Mouse (Mus musculus) layer of hippocampus, adult 11-12 months (tissue): ENCODE data around the gene Ift52.
"Not testable (repeated sequence)": the region's sequence is repeated elsewhere in the genome, so short reads cannot be mapped to it uniquely, and the experiment has no call there.

Experiments used
- DNase-seq: peaks from one replicate; pipeline ENCODE4 v3.0.0; 2022; ENCODE audit warnings: low spot score

The Ift52 gene

DNA sequence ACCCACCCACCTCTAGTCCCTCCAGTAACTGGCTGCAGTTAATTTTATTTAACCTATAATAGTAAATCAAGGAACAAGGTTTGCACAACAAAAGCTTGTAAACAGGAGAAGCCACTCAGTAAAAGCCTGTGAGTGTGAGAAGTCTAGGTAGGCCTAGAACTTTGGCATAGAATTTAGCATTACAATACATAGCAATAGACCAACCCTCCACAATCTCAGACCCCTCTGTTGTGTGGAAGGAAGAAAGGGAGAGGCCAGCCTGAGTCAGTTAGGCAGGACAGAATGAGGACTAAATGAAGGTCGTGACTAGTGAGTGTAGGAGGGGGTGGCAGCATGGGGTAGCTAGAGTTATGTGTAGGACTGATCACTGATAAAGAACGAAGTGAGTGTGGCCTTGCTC, 14.6 kb downstream of the Ift52 start:
- DNase-seq = no peak

DNA sequence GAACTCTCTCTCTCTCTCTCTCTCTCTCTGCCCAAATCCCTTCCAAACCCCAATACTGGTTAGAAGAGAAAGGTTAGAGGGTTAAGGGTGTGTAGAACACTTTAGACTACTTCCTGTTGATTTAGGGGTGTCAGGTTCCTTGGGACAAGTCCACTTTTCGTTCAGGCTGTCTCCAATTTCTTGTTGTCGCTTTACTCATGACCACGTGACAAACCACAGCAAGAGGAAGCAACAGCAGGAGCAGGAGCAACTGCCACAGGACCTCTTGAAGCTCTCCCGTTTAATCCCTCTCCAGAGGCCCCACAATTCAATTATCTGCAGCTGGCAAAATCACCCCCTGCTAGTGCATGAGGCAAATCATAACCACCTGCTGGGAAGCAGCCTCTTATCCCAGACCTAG, 15.5 kb downstream of the Ift52 start:
- no peak for DNase-seq

DNA sequence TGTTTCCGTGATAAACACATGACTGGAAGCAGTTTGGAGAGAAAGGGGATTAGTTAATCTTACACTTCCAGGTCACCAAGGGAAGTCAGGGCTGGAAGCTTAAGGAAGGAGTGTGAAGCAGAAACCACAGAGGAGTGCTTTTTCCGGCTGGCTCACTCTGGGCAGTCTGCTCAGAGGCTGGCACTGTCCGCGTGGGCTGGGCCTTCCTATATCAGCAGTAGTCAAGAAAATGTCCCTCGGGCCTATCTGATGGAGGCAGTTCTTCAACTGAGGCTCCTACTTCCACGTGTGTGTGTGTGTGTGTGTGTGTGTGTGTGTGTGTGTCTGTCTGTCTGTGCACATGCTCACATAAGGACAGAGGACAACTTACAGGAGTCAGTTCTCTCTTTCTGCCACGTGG, 22.8 kb downstream of the Ift52 start:
- no peak for DNase-seq

DNA sequence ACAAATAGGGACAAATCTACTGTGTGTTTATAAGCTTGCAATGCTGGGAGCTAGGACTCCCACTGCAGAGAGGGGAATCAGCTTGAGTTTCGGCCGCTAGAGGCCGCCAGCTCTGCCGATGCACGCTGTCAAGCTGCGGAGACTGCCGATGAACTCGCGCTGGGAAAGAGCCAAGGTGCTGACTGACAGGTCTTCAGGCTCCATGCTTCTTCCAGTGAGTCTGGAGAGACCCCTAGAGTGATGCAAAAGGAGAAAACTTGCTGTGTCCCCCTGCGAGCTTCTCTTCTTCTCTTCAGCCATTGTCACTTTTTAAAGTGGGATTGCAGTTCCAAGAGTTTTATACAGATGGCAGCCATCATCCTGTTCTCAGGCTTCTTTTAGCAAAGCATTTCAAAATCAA, 31.0 kb downstream of the Ift52 start:
- DNase-seq = peak; percentile 67

DNA sequence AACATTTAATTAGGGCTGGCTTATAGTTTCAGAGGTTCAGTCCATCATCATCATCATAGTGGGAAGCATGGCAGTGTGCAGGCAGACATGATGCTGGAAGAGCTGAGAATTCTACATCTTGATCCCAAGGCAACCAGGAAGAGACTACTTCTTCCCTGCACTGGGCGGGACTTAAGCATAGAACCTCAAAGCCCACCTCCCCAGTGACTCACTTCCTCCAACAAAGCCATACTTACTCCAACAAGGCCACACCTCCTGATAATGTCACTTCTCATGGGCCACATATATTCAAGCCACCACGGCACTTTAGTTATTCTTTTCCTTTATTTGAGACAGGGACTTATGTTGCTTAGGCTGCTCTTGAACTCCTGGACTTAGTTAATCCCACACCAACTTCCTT, 32.0 kb downstream of the Ift52 start:
- no peak for DNase-seq

DNA sequence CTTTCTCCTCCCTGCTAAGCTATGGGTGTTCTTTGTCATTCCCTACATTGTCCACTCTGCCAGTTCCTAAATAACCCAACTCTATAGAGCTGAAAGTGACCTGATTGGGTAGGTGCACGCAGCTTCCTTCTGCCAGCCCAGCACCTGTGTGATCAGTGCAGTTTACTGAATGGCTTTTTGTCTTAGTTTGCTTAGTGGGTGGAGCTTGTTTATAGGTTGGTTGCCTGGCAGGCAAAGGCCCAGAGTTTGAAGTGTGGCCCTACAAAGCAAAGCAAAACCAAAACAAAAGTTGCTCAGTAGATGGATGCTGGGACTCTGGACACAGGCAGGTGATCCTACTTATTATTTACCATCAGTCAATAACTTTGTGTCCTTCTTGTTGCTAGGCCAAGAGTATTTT, 34.5 kb downstream of the Ift52 start:
- DNase-seq = no peak

DNA sequence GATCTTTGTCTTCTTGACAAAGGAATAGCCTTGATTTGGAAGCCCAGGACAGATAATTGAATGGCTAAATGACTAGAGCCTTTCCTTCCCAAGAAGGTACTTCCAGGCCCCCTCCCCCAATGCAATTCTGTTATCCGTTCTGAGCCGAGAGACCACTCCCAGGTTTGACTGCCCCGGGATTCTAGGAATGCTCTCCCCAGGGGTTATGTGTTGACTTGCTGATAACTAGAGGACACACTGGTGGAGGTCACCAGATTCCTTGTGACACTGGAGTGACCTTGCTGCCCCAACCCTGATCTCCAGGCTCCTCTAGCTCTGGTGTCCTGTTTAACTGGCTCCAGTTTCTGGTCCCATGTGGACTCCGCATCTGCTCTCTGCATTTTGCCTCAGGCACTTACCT, 34.9 kb downstream of the Ift52 start:
- no peak for DNase-seq

DNA sequence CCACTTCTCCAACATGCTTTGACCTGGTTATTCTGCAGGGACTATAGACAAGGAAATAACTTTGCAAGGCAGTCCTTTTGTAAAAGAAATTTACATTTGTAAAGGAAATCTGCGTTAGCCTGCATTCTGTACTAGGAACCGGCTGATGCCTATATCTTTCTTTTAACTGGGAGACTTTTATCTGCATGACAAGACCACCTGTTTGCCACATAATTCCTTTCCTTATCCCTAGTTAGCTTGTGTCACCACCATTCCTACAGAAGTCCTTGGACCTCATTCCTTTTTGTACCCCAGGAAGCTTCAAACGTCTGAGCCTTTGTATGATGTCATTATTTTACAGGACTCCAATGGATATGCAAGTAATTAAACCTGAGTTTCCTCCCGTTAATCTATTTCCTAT, 35.7 kb downstream of the Ift52 start:
- DNase-seq = no peak

DNA sequence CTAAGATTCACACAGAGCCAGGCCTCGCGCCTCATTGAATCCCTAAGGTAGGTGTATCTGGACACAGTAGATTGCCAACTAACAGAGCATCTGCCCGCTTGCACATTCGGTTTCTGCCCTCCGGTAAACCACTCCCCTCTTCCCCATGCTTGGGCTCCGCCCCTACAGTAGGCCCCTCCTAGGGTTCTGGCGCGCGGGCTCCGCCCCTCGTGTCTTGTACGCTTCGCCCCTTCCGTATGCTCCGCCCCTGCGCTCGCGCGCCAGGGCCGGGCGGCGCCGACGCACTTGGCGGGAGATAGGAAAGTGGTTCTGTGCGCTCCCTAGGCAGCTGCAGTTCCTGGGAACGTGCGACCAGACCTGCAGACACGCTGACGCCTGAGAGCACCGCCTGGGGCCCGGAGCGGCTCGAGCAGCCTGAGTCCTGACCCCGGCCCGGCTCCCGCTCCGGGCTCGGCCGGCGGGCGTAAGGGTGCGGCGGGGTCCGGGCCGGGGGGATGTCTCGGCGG, 37.2 kb downstream of the Ift52 start, which contains the start of gene Mybl2:
Mybl2 (plus strand) TSS at position 353 of the 506 bp plus-strand sequence.
- peak; percentile 84 for DNase-seq

DNA sequence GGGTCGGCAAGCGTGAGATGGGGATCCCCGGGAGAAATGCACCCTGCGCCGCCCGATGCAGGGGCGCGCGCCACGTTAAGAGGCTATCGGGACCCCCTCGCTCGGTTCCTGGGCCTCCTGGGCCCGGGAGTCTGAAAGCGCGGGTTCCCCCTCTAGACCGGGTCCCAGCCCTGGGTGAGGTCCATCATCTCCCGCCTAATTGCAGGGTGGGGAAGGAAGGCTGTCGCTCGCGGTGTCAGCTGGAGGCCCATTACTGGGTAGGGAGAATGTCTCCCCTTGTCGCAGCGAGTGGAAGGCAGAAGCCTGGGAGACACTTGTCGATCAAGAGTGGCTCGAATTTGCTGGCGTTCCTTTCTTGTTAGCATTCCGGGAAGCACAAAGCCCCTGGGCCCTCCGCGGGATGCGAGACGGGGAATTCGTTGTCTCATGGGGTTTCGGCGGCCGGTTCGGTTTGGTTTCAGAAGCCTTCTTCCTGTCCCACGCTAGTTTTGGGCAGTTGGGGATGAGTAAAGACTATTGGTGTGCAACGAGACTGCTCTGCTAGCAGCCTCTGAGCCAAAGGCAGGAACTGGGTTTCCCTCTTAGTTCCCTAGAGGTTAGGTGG, 37.8 kb downstream of the Ift52 start:
- DNase-seq = no peak

DNA sequence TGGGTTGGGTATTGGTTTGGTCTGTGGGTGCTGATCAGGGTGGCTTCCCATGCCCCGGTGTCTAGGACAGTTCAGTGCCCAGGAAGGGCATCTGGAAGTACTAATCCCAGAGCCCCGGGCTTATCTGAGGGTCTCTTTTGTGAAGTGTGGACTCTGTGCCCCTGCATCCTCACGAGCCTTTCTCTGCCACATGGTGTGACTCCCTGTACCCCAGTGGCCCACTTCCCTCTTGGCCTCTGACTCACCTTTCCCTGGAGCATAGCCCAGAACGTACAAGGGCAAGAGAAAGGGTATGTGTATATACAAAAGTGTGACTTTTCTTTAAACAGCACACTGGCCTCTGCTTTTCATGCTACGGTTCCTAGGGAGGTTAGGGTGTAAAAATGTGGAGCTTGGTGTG, 38.6 kb downstream of the Ift52 start:
- no peak for DNase-seq

DNA sequence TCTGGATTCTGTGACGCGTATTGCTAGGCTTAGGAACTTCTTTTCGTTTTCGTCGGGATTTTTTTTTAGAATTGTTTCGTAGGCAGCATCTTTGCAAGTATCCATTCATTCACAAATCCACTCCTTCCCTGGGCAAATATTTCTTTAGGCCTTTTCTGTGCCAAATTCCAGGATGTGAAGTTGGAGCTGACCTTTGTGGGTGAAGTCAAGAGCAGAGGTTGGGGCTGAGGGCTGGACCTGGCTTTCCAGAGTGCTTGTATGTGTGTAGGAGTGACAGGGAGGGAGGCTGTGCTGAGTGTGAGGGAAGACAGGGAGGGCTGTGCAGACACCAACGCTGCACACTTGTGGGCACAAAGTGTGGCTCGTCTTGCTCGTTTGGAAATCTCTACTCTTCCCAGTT, 39.4 kb downstream of the Ift52 start:
- no peak for DNase-seq

DNA sequence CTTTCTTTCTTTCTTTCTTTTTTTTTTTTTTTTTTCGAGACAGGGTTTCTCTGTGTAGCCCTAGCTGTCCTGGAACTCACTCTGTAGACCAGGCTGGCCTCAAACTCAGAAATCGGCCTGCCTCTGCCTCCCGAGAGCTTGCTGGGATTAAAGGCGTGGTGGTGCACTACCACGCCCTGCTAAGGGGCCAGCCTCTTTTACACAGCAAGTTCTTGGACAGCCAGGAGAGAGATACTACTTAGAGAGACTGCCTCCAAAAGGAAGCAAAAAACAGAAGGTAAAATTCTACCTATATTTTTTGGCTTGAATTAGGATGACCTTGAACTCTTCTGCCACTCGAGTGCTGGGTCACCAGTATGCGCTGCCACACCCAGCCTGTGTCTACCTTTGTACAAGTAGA, 41.8 kb downstream of the Ift52 start:
- not testable (repeated sequence) for DNase-seq

DNA sequence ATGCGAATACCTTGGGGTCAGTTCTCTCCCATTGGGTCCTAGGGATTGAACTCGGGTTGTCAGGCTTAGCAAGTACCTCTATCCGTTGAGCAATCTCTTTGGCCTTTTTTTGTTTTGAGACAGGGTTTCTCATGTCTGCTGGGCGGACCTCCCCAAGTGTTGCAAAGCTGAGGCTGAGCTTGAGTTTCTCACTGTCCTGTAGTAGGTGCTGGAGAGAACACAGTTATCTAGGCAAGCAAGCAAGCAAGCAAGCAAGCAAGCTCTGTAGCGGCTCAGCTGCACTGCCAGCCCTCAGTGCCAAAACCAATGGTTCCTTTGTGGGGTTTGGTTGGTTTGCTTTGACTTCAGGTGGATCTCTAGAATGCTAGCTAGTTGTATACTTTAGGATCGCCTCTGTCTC, 43.5 kb downstream of the Ift52 start:
- no peak for DNase-seq

DNA sequence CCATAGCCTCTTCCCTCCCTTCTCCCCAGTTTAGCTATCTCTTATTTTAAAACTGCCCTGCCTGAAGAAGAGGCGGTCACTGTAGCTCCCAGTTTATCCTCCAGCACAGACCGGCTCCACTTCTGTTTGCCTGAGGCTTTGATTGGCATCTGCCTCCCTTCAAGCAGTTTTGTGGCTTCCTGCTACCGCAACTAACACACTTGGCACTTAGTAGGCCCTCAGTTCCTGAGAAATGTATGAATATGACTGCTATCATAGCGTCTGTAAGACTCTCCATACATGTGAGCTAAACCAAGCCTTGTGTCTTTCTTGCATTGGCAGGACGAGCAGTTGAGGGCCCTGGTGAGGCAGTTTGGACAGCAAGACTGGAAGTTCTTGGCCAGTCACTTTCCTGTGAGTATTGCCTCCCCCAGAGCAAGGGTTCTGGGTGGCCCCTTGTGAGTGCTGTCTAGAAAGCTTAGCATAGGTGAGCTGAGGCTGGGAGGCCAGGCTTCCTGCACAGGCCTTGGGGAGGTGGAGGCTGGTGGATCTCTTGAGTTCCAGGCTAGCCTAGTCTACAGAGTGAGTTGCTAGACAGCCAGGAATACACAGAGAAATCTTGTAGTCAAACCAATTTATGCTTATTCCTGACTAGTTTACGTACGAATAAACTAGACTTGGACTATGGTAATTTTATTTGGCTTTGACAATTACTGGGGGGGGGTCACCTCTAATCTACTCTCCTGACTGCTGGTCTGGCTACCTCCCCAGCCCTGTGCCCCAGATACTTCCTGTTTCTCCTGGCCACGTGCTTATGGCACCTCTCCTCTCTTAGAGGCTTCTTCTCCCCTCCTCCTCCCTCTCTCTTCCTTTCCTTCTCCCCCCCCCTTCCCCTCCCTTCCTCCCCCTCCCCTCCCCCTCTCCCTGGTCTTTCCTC, 44.3 kb downstream of the Ift52 start:
- no peak for DNase-seq

DNA sequence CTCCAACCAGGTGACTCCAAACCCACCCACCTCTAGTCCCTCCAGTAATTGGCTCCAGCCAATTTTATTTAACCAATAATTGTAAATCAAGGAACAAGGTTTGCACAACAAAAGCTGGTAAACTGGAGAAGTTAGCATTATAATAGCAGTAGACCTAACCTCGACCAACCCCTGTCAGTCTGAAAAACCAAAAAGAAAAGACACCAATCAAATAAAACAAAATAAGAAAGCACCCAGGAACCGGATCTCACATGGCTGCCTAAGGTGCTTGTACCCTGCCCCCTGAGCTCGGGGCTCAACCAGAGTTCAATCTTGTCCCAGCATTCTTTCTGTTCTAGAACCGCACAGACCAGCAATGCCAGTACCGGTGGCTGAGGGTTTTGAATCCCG, 45.0 kb downstream of the Ift52 start:
- DNase-seq = no peak

DNA sequence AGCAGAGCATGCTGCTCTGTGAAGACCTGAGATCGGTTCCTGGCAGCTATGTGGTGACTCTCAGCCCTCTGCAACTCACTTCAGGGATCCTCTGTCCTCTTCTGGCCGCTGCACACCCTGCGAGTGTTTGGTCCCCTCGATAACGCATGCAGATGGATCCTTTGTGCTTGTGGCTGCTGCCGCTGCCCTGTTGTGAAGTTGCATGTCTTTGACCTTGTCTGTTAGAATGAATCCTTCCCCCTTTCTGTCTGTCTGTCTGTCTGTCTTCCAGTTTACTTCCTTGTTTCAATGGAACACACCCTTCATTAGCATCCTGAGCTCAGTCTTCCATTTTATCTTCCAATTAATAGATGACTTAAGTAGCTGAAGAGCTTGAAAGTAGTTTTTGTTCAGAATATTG, 49.2 kb downstream of the Ift52 start:
- DNase-seq = no peak

DNA sequence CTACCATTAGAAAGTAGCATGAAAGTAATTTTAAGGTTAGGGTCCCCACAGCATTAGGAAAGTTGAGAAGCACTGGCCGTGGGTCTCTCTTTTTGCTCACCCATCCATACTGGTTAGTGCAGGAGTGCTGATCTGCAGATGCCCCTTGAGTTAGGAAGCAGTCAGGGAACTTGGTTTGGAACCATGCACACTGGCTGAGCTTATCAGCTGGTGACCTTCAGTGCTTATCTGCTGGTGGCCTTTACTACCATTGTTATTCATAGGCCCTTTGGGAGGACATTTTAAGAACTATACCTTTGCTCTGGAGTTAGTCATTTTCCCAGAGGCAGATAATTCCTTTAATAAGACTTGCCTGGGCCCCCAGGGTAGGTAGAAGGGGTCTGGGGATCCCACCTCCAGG, 50.1 kb downstream of the Ift52 start:
- no peak for DNase-seq

DNA sequence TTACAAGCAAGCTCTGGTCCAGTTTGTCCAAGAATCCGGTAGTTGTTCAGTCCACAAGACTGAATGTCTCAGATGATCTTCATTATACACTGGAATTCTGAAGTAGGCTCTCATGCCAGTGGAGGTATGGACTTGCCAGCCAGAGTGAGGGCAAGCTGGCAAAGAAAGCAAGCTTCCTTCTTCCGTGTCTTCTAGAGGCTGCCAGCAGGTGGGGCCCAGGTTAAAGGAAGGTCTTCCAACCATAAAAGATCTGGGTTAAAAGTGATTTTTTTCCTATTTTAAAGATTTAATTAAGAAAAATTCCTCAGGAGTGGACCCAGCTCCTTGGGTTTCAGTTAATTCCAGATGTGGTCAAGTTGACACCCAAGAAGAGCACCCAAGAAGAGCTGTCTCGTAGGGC, 53.1 kb downstream of the Ift52 start:
- DNase-seq = no peak

DNA sequence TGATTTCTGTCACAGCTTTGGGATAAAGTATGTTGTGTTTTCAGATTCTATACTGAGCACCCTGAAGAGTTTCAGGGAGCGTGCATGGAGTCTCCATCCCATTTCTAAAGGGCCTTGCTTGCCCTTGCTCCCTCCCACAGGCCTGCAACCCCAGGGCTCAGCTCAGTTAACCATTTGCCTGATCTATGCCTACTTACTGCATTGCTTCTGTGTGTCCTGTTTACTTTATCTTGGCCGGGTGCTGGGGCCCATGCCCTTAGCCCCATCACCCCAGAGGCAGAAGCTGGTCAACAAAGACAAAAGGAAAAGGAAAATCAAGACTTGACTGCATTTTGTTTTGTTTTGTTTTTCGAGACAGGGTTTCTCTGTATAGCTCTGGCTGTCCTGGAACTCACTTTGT, 54.4 kb downstream of the Ift52 start:
- DNase-seq = no peak

DNA sequence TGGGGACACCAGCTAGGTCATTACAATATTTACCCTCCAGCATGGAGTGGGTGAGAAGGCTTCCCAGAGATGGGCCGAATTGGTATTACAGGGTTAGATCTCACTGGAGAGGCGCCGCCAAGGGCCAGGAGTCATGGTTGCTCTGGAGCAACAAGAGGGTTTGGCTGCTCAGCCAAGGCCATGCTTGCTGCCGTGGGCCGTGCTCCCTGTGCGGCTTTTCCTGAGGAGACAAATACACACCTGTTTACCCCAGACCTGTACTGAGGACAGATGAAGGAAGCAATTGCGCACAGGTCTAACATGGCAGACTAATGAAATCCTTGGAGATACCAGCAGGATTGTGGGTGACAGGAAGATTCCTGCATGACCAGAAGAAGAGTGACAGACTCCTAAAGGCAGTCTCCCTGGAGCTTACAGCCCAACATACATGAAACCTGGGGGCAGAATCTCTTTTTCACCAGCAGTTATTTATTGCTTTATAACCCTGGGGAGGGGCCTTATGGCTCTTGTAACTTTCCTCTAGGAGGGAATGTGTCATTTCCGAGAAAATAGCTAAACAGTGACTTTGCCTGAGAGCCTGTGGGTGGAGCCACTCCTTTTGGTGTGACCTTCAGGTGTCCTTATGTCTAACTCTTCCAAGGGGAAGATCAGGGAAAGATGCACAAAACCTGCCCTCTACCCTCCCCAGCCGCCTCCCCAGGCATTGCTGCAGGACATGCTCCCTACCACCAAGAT, 56.0 kb downstream of the Ift52 start:
- no peak for DNase-seq

DNA sequence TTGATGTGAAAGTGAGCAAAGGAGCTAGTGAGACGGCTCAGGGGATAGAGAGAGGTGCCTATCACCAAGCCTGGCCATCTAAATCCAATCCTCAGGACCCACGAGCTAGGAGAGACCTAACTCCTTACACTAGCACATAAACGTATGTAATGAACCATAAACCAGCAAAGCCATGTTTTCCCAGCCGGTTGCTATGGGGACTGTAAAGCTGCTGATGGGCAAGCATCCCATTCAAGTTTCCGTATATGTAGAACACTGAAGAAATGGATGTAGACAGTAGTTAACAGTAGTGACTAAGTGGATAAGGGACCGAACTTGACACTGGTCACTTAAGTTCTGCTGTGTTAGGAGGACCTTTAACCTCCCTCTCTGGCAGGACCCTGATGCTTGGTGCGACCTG, 56.9 kb downstream of the Ift52 start:
- no peak for DNase-seq

DNA sequence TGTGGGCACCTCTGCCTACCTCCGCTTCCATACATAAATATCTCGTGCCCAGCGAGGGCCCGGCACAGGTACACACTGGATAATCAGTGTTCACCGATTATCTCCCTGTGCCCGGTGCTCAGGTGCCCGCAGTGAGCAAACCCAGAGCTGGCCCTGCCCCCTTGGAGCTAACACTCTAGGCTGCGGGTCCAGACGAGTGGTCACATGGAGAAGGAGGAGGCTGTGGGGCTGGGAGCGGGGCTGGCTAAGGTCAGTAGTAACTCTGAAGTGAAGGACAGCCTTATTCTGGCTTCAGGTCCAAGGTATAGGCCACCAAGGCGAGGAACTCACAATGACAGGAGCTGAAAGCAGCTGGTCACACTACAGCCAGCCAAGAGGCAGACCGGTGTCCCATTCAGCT, 57.7 kb downstream of the Ift52 start:
- no peak for DNase-seq
